Mouse (Mus musculus): ENCODE measurements around the gene Camsap3.
"Not testable (repeated sequence)": the region's sequence is repeated elsewhere in the genome, so short reads cannot be mapped to it uniquely, and the experiment has no call there.

Gene Camsap3

DNA sequence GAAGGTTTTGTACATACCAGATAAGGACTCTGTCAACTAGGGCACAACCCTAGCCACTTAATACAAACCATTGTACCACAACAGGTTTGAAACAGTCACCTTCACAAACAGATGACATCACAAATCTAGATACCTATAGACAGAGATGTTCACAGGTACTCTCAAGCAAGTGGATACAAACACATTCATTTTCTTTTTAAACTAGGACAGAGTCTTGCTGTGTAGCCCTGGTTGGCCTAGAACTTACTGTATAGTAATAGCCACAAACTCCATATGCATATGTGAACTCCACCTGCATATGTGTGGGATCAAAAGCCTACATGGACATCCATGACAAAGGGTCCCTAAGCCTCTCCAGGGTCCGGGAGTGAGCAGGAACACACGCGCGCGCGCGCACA is at the start of gene Camsap3:
TSS of gene Camsap3 (plus strand) at position 301 of the 398 bp plus-strand sequence.
- DNase-seq (ENCODE audit: low spot score in 2 of 2): no peak

- no peak for DNase-seq (ENCODE audit: low spot score in 2 of 2)
Observed at GRCm38 (mm10) chr8:3537666-3538065, 49.4 kb upstream of the Camsap3 start.

GRCm38 (mm10) chr8:3539146-3539545 is 47.9 kb upstream of the Camsap3 start:
- DNase-seq (ENCODE audit: low spot score in 2 of 2): no peak

- no peak for DNase-seq (ENCODE audit: low spot score in 2 of 2)
Observed at GRCm38 (mm10) chr8:3540076-3540475, 47.0 kb upstream of the Camsap3 start.

GRCm38 (mm10) chr8:3546511-3546910 is 40.6 kb upstream of the Camsap3 start:
- no peak for DNase-seq (ENCODE audit: low spot score in 2 of 2)

GRCm38 (mm10) chr8:3552240-3552639 is 34.9 kb upstream of the Camsap3 start:
- no peak for DNase-seq (ENCODE audit: low spot score in 2 of 2)

DNA sequence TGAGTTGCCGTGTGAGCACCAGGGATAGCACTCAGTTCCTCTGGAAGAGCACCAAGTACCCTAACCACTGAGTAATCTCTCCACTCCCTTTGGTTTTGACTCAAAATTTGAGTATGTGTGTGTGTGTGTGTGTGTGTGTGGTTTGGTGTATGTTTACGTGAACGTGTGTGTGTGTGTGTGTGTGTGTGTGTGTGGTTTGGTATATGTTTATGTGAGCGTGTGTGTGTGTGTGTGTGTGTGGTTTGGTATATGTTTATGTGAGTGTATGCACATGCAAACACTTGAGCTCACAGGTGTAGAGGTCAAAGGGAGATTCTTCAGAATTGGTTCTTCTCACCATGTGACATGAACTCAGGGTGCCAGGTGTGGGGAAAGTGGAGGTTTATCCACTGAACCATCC is 31.0 kb upstream of the Camsap3 start:
- no peak for DNase-seq (ENCODE audit: low spot score in 2 of 2)

DNA sequence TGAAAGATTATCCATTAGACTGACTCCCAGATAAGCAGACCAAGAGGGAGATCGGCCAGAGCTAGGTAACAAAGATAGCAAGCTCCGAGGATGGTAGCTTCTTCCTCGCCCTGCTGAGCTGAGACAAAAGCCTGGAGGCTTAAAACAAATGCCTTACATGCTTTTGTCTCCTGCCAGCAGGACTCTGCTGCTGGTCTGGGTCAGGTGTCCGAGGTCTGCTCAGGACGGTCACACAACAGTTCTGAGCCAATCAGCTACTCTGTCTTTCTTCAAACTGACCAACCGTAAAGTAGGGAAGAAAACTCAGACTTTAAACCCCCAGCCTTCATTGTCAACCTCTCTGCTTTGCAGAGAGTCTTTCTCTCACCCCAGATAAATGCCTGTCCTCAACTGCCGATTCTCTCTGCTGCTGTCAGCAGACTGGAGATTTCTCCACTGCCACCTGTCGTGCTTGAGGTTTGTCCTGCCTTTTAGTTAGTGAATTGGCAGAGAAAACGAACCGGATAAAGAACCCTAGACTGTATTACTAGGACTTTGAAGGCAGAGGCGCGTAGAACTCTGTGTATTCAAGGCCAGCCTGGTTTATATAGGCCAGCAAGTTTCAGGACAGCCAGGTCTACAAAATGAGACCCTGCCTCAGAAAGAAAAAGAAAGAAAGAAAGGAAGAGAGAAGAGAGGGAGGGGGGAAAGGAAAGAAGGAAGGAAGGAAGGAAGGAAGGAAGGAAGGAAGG is 19.3 kb upstream of the Camsap3 start, which contains the start of gene C330021F23Rik:
TSS of gene C330021F23Rik (plus strand) at position 350 of the 731 bp plus-strand sequence.
- no peak for DNase-seq (ENCODE audit: low spot score in 2 of 2)

GRCm38 (mm10) chr8:3568378-3568777 is 18.7 kb upstream of the Camsap3 start:
- DNase-seq (ENCODE audit: low spot score in 2 of 2): no peak

DNA sequence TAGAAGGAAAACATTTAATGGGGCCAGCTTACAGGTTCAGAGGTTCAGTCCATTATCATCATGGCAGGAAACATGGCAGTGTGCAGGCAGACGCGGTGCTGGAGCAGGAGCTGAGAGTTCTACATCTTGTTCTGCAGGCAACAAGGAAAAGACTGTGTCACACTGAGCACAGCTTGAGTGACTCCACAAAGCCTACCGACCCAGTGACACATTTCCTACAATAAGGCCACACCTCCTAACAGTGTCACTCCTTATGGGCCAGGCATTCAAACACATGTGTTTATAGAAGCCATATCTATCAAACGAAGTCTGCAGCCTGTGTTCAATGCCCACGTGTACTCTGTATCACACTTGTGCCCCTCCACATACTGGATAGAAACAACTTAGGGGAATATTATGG is 17.3 kb upstream of the Camsap3 start:
- DNase-seq (ENCODE audit: low spot score in 2 of 2): no peak

DNA sequence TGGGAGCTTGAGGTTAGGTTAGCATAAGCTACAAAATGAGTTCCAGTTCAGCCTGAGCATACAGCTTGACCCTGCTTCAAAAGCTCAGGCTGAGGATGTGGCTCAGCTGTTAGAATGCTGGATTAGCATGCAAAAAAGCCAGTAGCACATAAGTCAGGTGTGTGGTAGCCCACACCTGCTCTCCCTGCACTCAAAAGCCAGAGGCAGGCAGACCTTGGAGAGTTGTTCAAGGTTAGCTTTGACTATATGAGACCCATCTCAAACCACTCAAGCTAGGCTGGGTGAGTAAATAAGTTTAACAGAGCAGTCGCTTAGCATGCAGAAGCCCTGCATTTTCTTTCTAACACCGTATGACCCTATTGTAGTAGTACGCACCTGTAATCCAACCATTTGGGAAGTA is 12.5 kb upstream of the Camsap3 start:
- no peak for DNase-seq (ENCODE audit: low spot score in 2 of 2)

GRCm38 (mm10) chr8:3576211-3576960 is 10.7 kb upstream of the Camsap3 start:
- DNase-seq (ENCODE audit: low spot score in 2 of 2): no peak

DNA sequence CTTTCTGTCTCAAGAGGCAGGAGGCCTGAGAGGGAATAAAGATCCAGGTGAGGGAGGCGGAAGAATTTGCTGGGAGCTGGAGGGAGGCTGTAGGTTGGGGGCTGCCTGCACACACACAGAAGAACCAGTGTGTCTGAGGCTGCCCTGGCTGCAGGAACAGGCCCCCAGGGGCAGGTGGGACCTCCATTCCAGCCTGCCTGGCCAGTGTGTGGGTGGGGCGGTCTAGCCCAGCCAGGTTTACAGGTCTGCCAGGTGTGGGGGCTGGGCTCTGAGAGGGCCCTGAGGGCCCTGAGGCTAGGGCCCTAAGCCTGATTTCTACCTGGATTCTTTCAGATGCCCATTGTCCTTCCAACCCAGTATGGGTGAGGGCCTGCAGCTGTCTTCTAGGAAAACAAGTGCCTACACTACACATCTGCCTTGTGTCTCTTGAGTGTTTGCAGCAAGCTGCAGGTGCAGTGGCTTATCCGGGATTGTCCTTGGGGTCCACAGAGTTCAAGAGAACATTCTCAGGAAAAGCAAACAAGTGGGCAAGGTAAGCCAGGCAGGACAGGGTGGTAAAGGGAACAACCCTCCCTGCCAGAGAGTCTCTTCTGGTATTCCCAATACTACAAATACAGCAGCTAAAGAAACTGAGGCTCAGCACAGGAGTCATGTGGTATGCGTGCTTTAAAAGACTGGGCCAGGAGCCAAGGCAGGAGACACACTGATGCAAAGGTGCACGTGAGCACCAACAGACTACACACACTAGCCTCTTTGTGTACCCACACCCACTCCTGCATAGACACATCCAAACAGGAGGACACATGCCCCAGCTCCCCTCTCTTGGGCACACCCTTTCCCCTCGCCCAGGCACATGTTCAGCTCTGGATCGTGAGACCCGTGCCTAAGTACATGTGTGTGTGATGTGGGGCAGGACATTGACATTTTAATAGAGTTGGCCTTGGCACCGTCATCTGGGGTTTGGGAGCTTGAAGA is 7.4 kb upstream of the Camsap3 start:
- DNase-seq (ENCODE audit: low spot score in 2 of 2): no peak

DNA sequence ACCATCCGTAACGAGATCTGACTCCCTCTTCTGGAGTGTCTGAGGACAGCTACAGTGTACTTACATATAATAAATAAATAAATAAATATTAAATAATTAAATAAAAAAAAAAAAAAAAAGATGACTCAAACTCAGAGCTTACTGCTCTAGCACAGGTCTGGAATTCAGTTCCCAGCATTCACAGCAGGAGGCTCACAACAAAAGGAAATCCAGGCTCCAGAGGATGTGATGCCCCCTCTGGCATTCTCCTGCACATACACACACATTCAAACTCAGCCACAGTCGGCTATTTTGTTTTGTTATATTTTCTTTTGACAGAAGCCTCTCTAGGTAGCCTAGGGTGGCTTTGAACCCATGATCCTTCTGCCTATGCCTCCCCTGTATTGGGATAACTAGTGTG is 5.1 kb upstream of the Camsap3 start:
- not testable (repeated sequence) for DNase-seq (ENCODE audit: low spot score in 2 of 2)

- no peak for DNase-seq (ENCODE audit: low spot score in 2 of 2)
Observed at GRCm38 (mm10) chr8:3586452-3586851, 641 bp upstream of the Camsap3 start.

GRCm38 (mm10) chr8:3587391-3588257 is 531 bp downstream of the Camsap3 start:
- DNase-seq (ENCODE audit: low spot score in 2 of 2): no peak

GRCm38 (mm10) chr8:3588258-3588633 is 1.2 kb downstream of the Camsap3 start:
- DNase-seq (ENCODE audit: low spot score in 2 of 2): no peak

GRCm38 (mm10) chr8:3593470-3593869 is 6.4 kb downstream of the Camsap3 start:
- DNase-seq (ENCODE audit: low spot score in 2 of 2): no peak

DNA sequence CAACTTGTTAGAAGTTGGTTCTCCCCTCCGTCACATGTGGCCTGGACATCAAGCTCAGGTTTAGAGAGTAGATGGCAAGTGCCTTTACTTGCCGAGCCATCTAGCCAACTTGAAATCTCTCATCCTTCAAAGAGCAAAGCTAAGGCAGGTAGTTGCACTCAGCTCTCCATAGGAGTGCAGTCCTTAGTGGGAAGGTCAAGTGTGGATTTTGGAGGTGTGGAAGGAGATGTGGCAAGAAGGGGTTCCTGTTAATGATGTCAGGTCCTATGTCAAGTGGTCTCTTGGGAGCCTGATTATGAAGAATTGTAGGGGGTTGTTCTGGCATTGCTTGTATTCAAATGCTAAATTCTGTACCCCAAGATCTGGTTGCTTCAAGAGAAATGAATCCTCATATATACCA is 7.4 kb downstream of the Camsap3 start:
- DNase-seq (ENCODE audit: low spot score in 2 of 2): no peak

GRCm38 (mm10) chr8:3598054-3598453 is 11.0 kb downstream of the Camsap3 start:
- no peak for DNase-seq (ENCODE audit: low spot score in 2 of 2)

- DNase-seq (ENCODE audit: low spot score in 2 of 2): no peak
Observed at GRCm38 (mm10) chr8:3599219-3599618, 12.1 kb downstream of the Camsap3 start.
